Mouse (Mus musculus): ENCODE results near the gene Elmo1. TPM values are rescaled to one million over a fixed set of nuclear protein-coding genes. Genes with fewer than 3 reads are reported as not detected.

Elmo1 gene
- polyA plus RNA-seq, 1 experiment from 2014 or later: 38.3 TPM

- no peak overlapping the region for H3K9ac ChIP-seq (replicated peaks; ENCODE audit: low read length)
- peaks cover 7% of the 10 kb centered on the region; the same call in 1 of the 2 replicates for H3K4me1 ChIP-seq (ENCODE audit: control insufficient read depth, insufficient read depth, low read length)
- DNase-seq (no peak), ATAC-seq (ENCODE audit: low FRiP score, low TSS enrichment) (no peak)
- no peaks in the 10 kb centered on the region for H3K9me3 ChIP-seq (ENCODE audit: control insufficient read depth, low read length)
- no peak overlapping the region for H3K27ac ChIP-seq (replicated peaks; ENCODE audit: low read depth, low read length)
- H3K36me3 ChIP-seq (ENCODE audit: control insufficient read depth, insufficient read depth, low read length): no peaks in the 10 kb centered on the region
- H3K4me2 ChIP-seq (ENCODE audit: low read length): no peak overlapping the region
- no peaks in the 10 kb centered on the region for H3K27me3 ChIP-seq (ENCODE audit: control insufficient read depth, insufficient read depth, low read length)
- no peak overlapping the region for H3K4me3 ChIP-seq (replicated peaks; ENCODE audit: low read depth, low read length)
- WGBS: 89% methylated on average over 4 of the region's 4 CpGs
Observed at GRCm38 (mm10) chr13:20372335-20372734, 281.9 kb downstream of the Elmo1 start.

GRCm38 (mm10) chr13:20378869-20379268 is 288.5 kb downstream of the Elmo1 start:
- H3K27me3 ChIP-seq (ENCODE audit: control insufficient read depth, insufficient read depth, low read length): no peaks in the 10 kb centered on the region
- H3K27ac ChIP-seq (replicated peaks; ENCODE audit: low read depth, low read length): no peak overlapping the region
- no peak overlapping the region for H3K4me2 ChIP-seq (ENCODE audit: low read length)
- WGBS: 89% methylated on average over 8 of the region's 8 CpGs
- DNase-seq: no peak
- ATAC-seq (ENCODE audit: low FRiP score, low TSS enrichment): no peak
- no peaks in the 10 kb centered on the region for H3K9me3 ChIP-seq (ENCODE audit: control insufficient read depth, low read length)
- H3K4me3 ChIP-seq (replicated peaks; ENCODE audit: low read depth, low read length): no peak overlapping the region
- H3K9ac ChIP-seq (replicated peaks; ENCODE audit: low read length): no peak overlapping the region
- H3K4me1 ChIP-seq (ENCODE audit: control insufficient read depth, insufficient read depth, low read length): no peaks in the 10 kb centered on the region
- H3K36me3 ChIP-seq (ENCODE audit: control insufficient read depth, insufficient read depth, low read length): no peaks in the 10 kb centered on the region

- no peaks in the 10 kb centered on the region for H3K9me3 ChIP-seq (ENCODE audit: control insufficient read depth, low read length)
- H3K4me1 ChIP-seq (ENCODE audit: control insufficient read depth, insufficient read depth, low read length): no peaks in the 10 kb centered on the region
- no peak overlapping the region for H3K4me3 ChIP-seq (replicated peaks; ENCODE audit: low read depth, low read length)
- no peak overlapping the region for H3K4me2 ChIP-seq (ENCODE audit: low read length)
- ATAC-seq (ENCODE audit: low FRiP score, low TSS enrichment): no peak
- H3K27ac ChIP-seq (replicated peaks; ENCODE audit: low read depth, low read length): no peak overlapping the region
- no peaks in the 10 kb centered on the region for H3K36me3 ChIP-seq (ENCODE audit: control insufficient read depth, insufficient read depth, low read length)
- 90% methylated on average over 1 of the region's 1 CpGs for WGBS
- DNase-seq: no peak
- H3K9ac ChIP-seq (replicated peaks; ENCODE audit: low read length): no peak overlapping the region
- no peaks in the 10 kb centered on the region for H3K27me3 ChIP-seq (ENCODE audit: control insufficient read depth, insufficient read depth, low read length)
Observed at GRCm38 (mm10) chr13:20383875-20384274, 293.5 kb downstream of the Elmo1 start.

GRCm38 (mm10) chr13:20384846-20385245 is 294.4 kb downstream of the Elmo1 start:
- no peaks in the 10 kb centered on the region for H3K9me3 ChIP-seq (ENCODE audit: control insufficient read depth, low read length)
- H3K36me3 ChIP-seq (ENCODE audit: control insufficient read depth, insufficient read depth, low read length): no peaks in the 10 kb centered on the region
- no peak overlapping the region for H3K9ac ChIP-seq (replicated peaks; ENCODE audit: low read length)
- DNase-seq: no peak
- H3K27me3 ChIP-seq (ENCODE audit: control insufficient read depth, insufficient read depth, low read length): no peaks in the 10 kb centered on the region
- H3K4me3 ChIP-seq (replicated peaks; ENCODE audit: low read depth, low read length): no peak overlapping the region
- no peaks in the 10 kb centered on the region for H3K4me1 ChIP-seq (ENCODE audit: control insufficient read depth, insufficient read depth, low read length)
- ATAC-seq (ENCODE audit: low FRiP score, low TSS enrichment): no peak
- WGBS: 94% methylated on average over 2 of the region's 2 CpGs
- H3K27ac ChIP-seq (replicated peaks; ENCODE audit: low read depth, low read length): no peak overlapping the region
- H3K4me2 ChIP-seq (ENCODE audit: low read length): no peak overlapping the region

- ATAC-seq (ENCODE audit: low FRiP score, low TSS enrichment) (no peak), DNase-seq (no peak)
- Histone ChIP-seq H3K4me2 (ENCODE audit: low read length) (no peak overlapping the region), H3K9me3 (ENCODE audit: control insufficient read depth, low read length) (no peaks in the 10 kb centered on the region), H3K36me3 (ENCODE audit: control insufficient read depth, insufficient read depth, low read length) (no peaks in the 10 kb centered on the region), H3K27me3 (ENCODE audit: control insufficient read depth, insufficient read depth, low read length) (no peaks in the 10 kb centered on the region), H3K4me3 (replicated peaks; ENCODE audit: low read depth, low read length) (no peak overlapping the region), H3K27ac (replicated peaks; ENCODE audit: low read depth, low read length) (no peak overlapping the region), H3K9ac (replicated peaks; ENCODE audit: low read length) (no peak overlapping the region), H3K4me1 (ENCODE audit: control insufficient read depth, insufficient read depth, low read length) (no peaks in the 10 kb centered on the region)
- 70% methylated on average over 2 of the region's 2 CpGs for WGBS
Observed at GRCm38 (mm10) chr13:20385423-20385822, 295.0 kb downstream of the Elmo1 start.

GRCm38 (mm10) chr13:20386462-20387141 is 296.2 kb downstream of the Elmo1 start:
- 85% methylated on average over 4 of the region's 4 CpGs for WGBS
- no peak overlapping the region for H3K4me3 ChIP-seq (replicated peaks; ENCODE audit: low read depth, low read length)
- H3K4me2 ChIP-seq (ENCODE audit: low read length): no peak overlapping the region
- no peaks in the 10 kb centered on the region for H3K36me3 ChIP-seq (ENCODE audit: control insufficient read depth, insufficient read depth, low read length)
- H3K9ac ChIP-seq (replicated peaks; ENCODE audit: low read length): no peak overlapping the region
- ATAC-seq (ENCODE audit: low FRiP score, low TSS enrichment) (no peak), DNase-seq (no peak)
- no peaks in the 10 kb centered on the region for H3K4me1 ChIP-seq (ENCODE audit: control insufficient read depth, insufficient read depth, low read length)
- H3K9me3 ChIP-seq (ENCODE audit: control insufficient read depth, low read length): no peaks in the 10 kb centered on the region
- no peak overlapping the region for H3K27ac ChIP-seq (replicated peaks; ENCODE audit: low read depth, low read length)
- no peaks in the 10 kb centered on the region for H3K27me3 ChIP-seq (ENCODE audit: control insufficient read depth, insufficient read depth, low read length)

- ATAC-seq (ENCODE audit: low FRiP score, low TSS enrichment) (no peak), DNase-seq (no peak)
- Histone ChIP-seq H3K4me1 (ENCODE audit: control insufficient read depth, insufficient read depth, low read length) (no peaks in the 10 kb centered on the region), H3K27me3 (ENCODE audit: control insufficient read depth, insufficient read depth, low read length) (no peaks in the 10 kb centered on the region), H3K4me2 (ENCODE audit: low read length) (no peak overlapping the region), H3K9me3 (ENCODE audit: control insufficient read depth, low read length) (no peaks in the 10 kb centered on the region), H3K27ac (replicated peaks; ENCODE audit: low read depth, low read length) (no peak overlapping the region), H3K4me3 (replicated peaks; ENCODE audit: low read depth, low read length) (no peak overlapping the region), H3K9ac (replicated peaks; ENCODE audit: low read length) (no peak overlapping the region), H3K36me3 (ENCODE audit: control insufficient read depth, insufficient read depth, low read length) (no peaks in the 10 kb centered on the region)
- 81% methylated on average over 3 of the region's 3 CpGs for WGBS
Observed at GRCm38 (mm10) chr13:20392824-20393598, 302.6 kb downstream of the Elmo1 start.

- ATAC-seq (ENCODE audit: low FRiP score, low TSS enrichment) (no peak), DNase-seq (no peak)
- WGBS: 85% methylated on average over 3 of the region's 3 CpGs
Observed at GRCm38 (mm10) chr13:20397744-20398143, 307.3 kb downstream of the Elmo1 start.

GRCm38 (mm10) chr13:20398311-20398710 is 307.9 kb downstream of the Elmo1 start:
- H3K27me3 ChIP-seq (ENCODE audit: control insufficient read depth, insufficient read depth, low read length): no peaks in the 10 kb centered on the region
- no peak overlapping the region for H3K4me3 ChIP-seq (replicated peaks; ENCODE audit: low read depth, low read length)
- no peak for DNase-seq
- no peak overlapping the region for H3K27ac ChIP-seq (replicated peaks; ENCODE audit: low read depth, low read length)
- 96% methylated on average over 4 of the region's 4 CpGs for WGBS
- H3K9me3 ChIP-seq (ENCODE audit: control insufficient read depth, low read length): no peaks in the 10 kb centered on the region
- H3K9ac ChIP-seq (replicated peaks; ENCODE audit: low read length): no peak overlapping the region
- H3K4me1 ChIP-seq (ENCODE audit: control insufficient read depth, insufficient read depth, low read length): no peaks in the 10 kb centered on the region
- no peaks in the 10 kb centered on the region for H3K36me3 ChIP-seq (ENCODE audit: control insufficient read depth, insufficient read depth, low read length)
- ATAC-seq (ENCODE audit: low FRiP score, low TSS enrichment): no peak
- H3K4me2 ChIP-seq (ENCODE audit: low read length): no peak overlapping the region

More at GRCm38 (mm10) chr13:20397744-20398143, 307.3 kb downstream of the Elmo1 start:
- Histone ChIP-seq H3K4me2 (ENCODE audit: low read length) (no peak overlapping the region), H3K27ac (replicated peaks; ENCODE audit: low read depth, low read length) (no peak overlapping the region), H3K4me1 (ENCODE audit: control insufficient read depth, insufficient read depth, low read length) (no peaks in the 10 kb centered on the region), H3K9me3 (ENCODE audit: control insufficient read depth, low read length) (no peaks in the 10 kb centered on the region), H3K4me3 (replicated peaks; ENCODE audit: low read depth, low read length) (no peak overlapping the region), H3K27me3 (ENCODE audit: control insufficient read depth, insufficient read depth, low read length) (no peaks in the 10 kb centered on the region), H3K9ac (replicated peaks; ENCODE audit: low read length) (no peak overlapping the region), H3K36me3 (ENCODE audit: control insufficient read depth, insufficient read depth, low read length) (no peaks in the 10 kb centered on the region)
